Mouse (Mus musculus) left cerebral cortex, adult 18-20 months (tissue): Measurements from ENCODE around the gene Gpr35. TPM values are rescaled to one million over a fixed set of nuclear protein-coding genes. Genes with fewer than 3 reads are reported as not detected.

Experiments used
- DNase-seq, 2 experiments: peaks; one replicate each; pipeline ENCODE4 v3.0.0; 2021 to 2022; ENCODE audit warnings: low spot score in 2 of 2, mixed read lengths in 1 of 2
- long read RNA-seq, 2 experiments: library from polyadenylated mRNA; stranded (forward); transcript quantifications; one replicate each; pipeline ENCODE4 v2.0.0; 2021
- total RNA-seq, 2 experiments: library from RNA; stranded (reverse); gene quantifications; 2 replicates each; pipeline ENCODE4 v1.2.3; 2021

Gpr35 gene
- under 1 TPM in 1 of 2 experiments, not detected in 1; 0.33 TPM for total RNA-seq
- long read RNA-seq, experiment 1, result 0 reads
- long read RNA-seq, experiment 2, result 0 reads

- DNase-seq, result no peak
Measured at GRCm38 (mm10) chr1:92950607-92951006, at the start of gene Gpr35. TSS of gene Gpr35 (plus strand) at chr1:92950865.

GRCm38 (mm10) chr1:92902786-92903185 is 47.9 kb upstream of the Gpr35 start, which contains the start of gene Ankmy1:
TSS of gene Ankmy1 (minus strand) at chr1:92902906.
- DNase-seq, result peak; percentile 58 to 65

DNA sequence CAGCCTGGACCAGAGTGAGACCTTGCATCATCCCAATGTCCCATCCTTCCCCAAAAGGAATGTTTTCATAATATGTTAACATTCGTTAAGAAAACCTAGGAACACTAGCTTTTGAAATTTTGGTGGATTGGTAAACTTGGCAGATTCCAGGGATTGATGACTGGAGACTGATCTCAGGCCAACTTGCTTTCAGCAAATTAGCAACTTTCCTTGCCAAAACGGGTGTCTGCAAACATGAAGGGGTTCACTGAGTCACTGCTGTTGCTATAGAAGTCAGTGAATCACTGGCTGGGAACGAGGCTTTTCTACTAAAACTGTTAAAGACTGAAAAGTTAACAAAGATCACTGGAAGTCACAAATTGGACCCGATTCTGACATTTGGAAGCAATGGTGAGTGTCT is 47.0 kb upstream of the Gpr35 start:
- DNase-seq, result no peak

- no peak for DNase-seq
Measured at GRCm38 (mm10) chr1:92905703-92906310, 44.9 kb upstream of the Gpr35 start.

DNA sequence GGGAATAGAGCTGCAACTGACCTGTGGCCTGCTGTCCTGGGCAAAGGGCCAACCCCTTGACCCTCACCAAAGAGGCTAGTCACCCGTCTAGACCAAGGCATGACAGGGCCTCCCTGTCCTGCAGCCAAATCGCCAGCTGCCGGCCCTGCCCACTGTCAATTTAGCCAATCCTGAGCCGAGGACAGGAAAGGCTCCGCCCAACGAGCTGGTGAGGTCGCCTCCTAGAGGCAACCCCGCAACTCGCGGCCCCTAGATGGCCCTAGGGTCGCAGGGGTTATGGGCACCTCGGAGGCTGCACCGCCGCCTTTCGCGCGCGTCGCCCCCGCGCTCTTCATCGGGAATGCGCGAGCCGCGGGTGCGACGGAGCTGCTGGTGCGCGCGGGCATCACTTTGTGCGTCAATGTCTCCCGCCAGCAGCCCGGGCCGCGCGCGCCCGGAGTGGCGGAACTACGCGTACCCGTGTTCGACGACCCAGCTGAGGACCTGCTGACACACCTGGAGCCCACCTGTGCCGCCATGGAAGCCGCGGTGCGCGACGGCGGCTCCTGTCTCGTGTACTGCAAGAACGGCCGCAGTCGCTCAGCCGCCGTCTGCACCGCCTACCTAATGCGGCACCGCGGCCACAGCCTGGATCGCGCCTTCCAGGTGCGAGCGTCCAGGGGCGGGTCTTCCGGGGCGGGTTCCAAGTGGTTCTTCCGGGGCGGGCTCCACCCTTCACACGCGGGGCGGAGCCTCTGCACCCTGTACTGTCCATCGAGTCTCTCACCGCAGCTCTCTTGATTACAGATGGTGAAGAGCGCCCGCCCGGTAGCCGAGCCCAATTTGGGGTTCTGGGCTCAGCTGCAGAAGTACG is 43.7 kb upstream of the Gpr35 start, which contains the start of gene Dusp28:
Gene Dusp28 (plus strand): TSS at position 203 of the 853 bp plus-strand sequence.
- DNase-seq, result peak; percentile 78 to 85

- no peak for DNase-seq
Measured at GRCm38 (mm10) chr1:92907632-92908360, 42.9 kb upstream of the Gpr35 start.

GRCm38 (mm10) chr1:92908664-92909063 is 42.0 kb upstream of the Gpr35 start:
- DNase-seq, result no peak

- no peak for DNase-seq
Measured at GRCm38 (mm10) chr1:92909068-92909467, 41.6 kb upstream of the Gpr35 start.

DNA sequence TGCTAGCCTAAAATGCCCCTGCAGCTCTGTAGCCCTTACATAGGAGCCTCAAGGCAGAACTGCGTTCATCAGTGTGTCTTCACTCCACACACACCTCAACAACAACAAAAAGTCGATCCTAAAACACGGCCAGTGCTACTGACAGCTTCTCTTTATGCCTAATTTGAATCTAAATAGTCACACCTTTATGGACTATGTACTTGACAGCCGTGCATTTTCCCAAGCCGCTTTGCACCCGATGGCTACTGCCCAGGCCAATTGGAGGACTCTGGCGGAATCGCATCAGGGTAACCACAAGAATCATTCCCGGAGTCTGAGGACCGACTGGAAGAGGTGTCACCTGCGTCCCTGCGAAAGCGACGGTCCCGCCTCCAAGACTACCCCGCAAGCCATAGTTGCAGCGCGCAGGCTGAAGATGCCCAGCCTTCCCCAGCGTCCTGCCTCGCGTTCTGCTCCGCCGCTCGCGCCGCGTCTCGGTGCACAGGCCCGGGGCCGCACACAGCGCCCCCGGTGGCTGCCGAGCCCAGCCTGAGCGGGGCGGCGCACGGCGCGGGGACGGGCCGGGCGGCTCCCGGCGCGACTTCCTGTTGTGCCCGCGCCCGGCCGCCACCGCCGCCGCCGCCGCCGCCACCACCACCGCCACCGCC is 40.3 kb upstream of the Gpr35 start, which contains the start of gene Rnpepl1:
Gene Rnpepl1 (plus strand): TSS at position 545 of the 647 bp plus-strand sequence.
- DNase-seq, result peak; percentile 70 to 82

DNA sequence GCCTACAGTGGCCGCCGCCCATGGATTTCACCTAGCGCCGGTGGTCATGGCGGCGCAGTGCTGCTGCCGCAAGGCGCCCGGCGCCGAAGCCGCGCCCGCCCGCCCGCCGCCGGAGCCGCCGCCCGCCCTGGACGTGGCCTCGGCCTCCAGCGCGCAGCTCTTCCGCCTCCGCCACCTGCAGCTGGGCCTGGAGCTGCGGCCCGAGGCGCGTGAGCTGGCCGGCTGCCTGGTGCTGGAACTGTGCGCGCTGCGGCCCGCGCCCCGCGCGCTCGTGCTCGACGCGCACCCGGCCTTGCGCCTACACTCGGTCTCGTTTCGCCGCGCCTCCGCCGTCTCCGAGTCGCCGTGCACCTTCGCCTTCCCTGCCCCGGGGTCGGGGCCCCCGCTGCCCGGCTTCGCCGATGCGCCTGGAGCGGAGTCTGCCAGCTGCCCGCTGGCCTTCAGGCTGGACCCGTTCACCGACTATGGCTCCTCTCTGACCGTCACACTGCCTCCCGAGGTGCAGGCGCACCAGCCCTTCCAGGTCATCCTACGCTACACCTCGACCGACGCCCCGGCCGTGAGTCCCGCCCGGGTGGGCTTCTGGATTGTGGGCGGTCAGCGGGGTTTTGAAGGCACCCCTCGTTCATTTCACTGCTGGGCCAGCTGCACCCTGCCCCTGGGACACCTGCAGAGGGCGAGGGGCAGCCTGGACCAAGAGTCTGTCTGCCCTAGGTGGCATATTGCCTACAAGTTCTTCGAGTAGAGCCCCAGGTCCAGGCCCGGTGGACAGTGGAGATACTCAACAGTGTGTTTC is 39.5 kb upstream of the Gpr35 start:
- peak; percentile 67 to 84 for DNase-seq

DNA sequence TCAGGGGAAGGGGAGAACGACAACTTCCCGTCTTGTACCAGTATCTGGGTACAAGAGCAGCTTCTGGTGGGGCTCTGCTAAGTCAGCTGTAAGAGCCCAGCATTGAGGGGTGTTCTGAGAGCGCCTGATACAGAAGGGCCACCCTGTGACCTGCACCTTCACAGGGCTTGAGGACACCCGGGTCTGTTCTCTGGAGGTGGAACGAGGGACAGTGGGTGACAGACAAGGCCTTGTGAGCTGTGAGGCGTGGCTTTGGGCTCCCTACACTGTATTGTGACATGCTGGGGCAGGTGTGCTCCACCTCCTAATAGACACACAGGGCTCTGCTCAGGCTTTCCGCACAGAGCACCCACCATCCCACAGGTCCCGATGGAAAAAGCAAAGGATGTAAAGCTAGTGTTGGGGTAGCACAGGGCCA is 38.9 kb upstream of the Gpr35 start:
- no peak for DNase-seq

- no peak for DNase-seq
Measured at GRCm38 (mm10) chr1:92912286-92912685, 38.4 kb upstream of the Gpr35 start.

GRCm38 (mm10) chr1:92914239-92914638 is 36.4 kb upstream of the Gpr35 start:
- no peak for DNase-seq

DNA sequence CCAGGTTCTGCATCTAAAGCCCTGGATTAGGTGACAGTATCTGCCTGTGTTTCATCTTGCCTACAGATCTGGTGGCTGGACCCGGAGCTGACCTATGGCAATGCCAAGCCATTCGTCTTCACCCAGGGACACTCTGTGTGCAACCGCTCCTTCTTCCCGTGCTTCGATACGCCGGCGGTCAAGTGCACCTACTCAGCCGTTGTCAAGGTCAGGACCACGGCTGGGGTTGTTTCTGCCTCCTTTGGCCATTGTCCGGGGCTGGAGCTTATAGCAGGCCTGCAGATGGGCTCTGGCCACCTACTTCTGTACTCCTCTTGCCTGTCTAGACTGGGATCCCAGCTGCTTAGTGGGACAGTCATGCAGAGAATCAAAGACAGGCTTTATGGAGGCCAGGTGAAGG is 35.7 kb upstream of the Gpr35 start:
- no peak for DNase-seq

DNA sequence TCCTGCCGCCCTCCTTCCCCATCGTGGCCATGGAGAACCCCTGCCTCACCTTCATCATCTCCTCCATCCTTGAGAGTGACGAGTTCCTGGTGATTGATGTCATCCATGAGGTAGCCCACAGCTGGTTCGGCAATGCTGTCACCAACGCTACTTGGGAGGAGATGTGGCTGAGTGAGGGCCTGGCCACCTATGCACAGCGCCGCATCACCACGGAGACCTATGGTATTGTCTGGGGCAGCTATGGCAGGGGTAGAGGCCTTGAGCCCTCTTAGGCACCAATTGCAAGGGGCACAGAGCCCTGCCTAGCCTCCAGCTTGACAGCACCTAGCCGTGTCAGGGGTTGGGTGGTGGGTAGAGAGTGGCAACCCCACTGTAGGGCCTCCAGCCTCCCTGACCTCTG is 33.9 kb upstream of the Gpr35 start:
- no peak for DNase-seq

- no peak for DNase-seq
Measured at GRCm38 (mm10) chr1:92919151-92919550, 31.5 kb upstream of the Gpr35 start.

- no peak for DNase-seq
Measured at GRCm38 (mm10) chr1:92919775-92920174, 30.9 kb upstream of the Gpr35 start.

GRCm38 (mm10) chr1:92920474-92921200 is 30.0 kb upstream of the Gpr35 start:
- DNase-seq, result no peak

- no peak for DNase-seq
Measured at GRCm38 (mm10) chr1:92921496-92921895, 29.2 kb upstream of the Gpr35 start.
